Mouse (Mus musculus): ENCODE measurements at regions not wholly inside any gene's neighbourhood (a gene's known extent, or its start where the extent isn't known, plus 50 kb on each side); places are given as distances from the start of the nearest gene placed in this dataset.

- TF ChIP-seq CTCF (IDR thresholded peaks at IDR 0.05; ENCODE audit: borderline replicate concordance, extremely low read depth, insufficient read depth, insufficient read length) (peak; percentile 97), POLR2A (IDR thresholded peaks at IDR 0.05; ENCODE audit: borderline replicate concordance, extremely low read depth, insufficient read depth, insufficient read length, poor library complexity, severe bottlenecking) (no peak)
Observed at GRCm38 (mm10) chr9:61697959-61698358, 216.4 kb downstream of the Rplp1 start.

Measured in brain, embryonic 14.5 days (tissue).